Mouse (Mus musculus): ENCODE results near the gene Ric8a.
"Not testable (repeated sequence)": the region's sequence is repeated elsewhere in the genome, so short reads cannot be mapped to it uniquely, and the experiment has no call there.

The Ric8a gene

GRCm38 (mm10) chr7:140890636-140891035, 33.9 kb downstream of the Ric8a start:
- DNase-seq (ENCODE audit: low read depth, low spot score): not testable (repeated sequence)

DNA sequence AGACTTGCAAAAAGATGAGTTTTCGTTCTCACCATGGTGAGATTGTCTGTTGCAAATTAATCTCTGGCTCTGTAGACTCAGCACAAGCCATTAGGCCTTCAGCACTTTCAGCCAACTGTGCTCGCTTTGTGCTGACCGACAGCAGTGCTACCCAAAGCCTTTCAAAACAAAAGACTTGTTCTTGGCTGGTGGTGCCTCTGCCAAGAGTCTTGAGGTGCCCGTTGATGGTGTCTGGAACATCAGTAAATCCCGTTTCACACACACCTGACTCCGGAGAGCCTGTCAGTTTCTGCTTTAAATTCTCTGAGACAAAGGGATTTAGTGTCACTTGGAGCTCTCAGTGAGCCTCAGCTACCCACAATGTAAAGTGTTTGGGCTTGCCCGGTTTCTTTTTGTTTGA, 37.3 kb downstream of the Ric8a start:
- no peak for DNase-seq (ENCODE audit: low read depth, low spot score)

DNA sequence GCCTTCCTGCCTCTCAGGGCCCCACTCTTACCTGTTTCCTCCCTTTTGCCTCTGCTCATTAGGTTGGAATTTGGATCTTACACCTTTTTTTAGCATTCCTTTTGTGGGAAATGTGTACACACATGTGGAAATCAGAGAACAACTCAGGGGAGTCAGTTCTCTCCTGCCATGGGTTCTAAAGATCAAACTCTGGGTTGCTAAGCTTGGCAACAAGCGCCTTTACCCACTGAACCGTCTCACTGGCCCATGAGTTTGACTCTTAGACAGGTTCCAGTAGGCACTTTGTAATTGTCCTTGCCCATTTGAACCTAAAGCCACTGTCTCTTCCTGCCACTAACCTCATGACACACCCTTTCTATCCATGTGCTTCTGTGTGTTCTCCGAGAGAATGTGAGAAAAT, 37.9 kb downstream of the Ric8a start:
- DNase-seq (ENCODE audit: low read depth, low spot score): no peak

GRCm38 (mm10) chr7:140897863-140898262, 41.1 kb downstream of the Ric8a start:
- no peak for DNase-seq (ENCODE audit: low read depth, low spot score)

DNA sequence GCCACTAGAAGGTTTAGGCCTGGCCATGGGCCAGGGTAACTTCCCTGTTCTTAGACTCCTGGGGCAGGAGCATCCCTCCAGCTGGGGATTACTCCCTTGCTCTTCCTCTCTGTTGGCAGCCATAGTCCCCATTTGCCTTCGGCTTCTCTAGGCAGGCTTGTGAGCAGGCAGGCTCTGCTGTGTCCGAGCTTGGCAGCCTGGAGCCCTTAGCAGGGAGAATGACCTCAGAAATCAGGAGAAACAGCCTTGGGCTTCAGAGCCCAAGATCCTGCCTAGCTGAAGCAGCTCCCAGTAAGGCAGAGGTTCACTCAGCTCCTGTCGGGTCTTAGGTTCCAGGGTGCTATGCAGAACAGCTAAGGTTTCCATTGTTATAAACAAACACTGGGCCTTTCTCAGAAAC, 42.4 kb downstream of the Ric8a start:
- no peak for DNase-seq (ENCODE audit: low read depth, low spot score)

DNA sequence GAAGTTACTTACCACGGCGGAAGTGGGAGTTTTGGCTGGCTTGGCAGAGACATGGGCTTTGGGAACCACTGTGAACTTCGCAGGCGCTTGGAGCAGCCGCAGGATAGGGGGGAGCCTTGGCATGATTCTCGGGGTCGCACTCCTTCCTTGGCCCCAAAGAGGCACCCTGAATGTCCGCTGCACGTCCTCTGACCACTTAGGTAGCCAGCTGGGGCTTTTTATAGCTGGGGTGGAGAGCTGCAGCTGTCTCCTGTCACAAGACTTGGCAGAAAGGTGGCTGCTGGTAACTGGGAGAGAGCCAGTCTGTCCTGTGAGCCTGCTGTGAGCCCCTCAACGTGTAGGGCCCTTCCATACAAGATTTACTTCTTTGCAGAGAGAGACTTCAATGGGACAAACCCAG, 43.5 kb downstream of the Ric8a start, which contains the start of gene Cox8b:
Gene Cox8b (minus strand): TSS at position 227 of the 400 bp plus-strand sequence.
- no peak for DNase-seq (ENCODE audit: low read depth, low spot score)

DNA sequence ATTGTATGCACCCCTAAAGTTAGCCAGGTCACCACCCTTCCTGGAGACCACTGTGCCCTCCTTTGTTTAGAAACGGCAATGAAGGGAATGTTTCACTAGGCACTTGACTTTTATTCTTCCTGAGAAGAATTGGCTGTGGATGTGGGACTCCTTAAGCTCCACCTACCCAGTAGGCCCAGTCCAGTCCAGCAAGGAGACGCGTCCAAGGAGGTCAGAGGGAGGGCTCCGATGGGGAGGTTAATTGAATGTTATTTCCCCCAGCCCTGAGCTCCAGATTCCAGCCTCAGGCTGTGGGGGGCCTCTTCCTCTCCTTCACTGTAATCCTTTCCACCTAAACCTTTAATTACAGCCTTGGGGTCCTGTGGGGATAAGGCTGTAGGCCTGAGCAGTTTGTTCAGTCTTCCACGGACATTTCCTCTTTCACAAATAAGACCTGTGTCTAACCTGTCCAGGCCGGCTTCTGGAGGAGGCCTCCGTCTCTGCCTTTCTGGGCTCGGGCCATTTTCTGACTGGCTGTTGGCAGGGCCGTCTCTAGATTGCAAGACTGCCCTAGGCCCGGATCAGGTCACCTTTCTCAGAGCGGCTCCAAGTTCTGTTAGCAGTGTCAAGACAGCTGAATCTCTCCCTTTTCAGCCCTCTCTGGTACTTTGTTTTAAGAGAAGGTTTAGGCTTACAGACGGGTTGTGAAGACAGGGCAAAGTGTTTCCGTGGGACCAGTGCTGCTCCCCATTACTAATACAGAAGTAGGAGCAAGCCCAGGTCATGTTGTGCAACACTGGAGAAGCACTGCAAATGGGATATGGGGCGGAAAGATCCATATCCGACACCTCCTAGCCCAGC, 45.5 kb downstream of the Ric8a start:
- no peak for DNase-seq (ENCODE audit: low read depth, low spot score)

DNA sequence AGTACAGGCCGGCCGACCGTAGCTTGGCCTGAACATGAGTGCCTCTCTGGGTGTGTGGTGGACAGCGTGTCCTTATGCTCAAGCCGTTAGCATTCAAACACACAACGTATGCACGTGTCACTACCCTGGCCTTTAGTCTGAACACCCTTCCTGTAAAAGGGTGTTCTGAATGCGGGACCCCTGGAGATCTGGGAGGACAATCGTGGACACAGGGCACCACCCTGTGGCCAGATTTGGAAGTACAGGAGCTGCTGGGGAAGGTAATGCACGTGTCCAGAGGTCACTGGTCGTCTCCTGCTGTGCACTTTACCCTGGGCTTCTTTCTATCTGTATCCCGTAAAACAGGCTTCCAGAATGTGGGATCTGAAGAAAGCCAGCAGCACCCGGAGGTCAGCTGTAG, 46.5 kb downstream of the Ric8a start:
- DNase-seq (ENCODE audit: low read depth, low spot score): peak; percentile 78

- no peak for DNase-seq (ENCODE audit: low read depth, low spot score)
Observed at GRCm38 (mm10) chr7:140905642-140906081, 48.9 kb downstream of the Ric8a start.

- no peak for DNase-seq (ENCODE audit: low read depth, low spot score)
Observed at GRCm38 (mm10) chr7:140907131-140907530, 50.4 kb downstream of the Ric8a start.

DNA sequence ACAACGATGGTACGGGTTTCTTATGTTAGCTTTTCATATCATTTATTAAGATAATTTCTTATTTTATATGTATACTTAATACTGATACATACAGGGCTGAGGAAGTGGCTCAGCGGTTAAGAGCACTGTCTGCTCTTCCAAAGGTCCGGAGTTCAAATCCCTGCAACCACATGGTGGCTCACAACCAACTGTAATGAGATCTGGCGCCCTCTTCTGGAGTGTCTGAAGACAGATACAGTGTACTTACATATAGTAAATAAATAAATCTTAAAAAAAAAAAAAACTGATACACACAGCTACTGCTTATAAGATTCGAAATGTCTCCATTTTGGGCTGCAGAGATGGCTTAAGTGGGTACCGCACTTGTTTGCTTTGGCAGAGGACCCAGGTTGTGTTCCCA, 50.9 kb downstream of the Ric8a start:
- no peak for DNase-seq (ENCODE audit: low read depth, low spot score)

DNA sequence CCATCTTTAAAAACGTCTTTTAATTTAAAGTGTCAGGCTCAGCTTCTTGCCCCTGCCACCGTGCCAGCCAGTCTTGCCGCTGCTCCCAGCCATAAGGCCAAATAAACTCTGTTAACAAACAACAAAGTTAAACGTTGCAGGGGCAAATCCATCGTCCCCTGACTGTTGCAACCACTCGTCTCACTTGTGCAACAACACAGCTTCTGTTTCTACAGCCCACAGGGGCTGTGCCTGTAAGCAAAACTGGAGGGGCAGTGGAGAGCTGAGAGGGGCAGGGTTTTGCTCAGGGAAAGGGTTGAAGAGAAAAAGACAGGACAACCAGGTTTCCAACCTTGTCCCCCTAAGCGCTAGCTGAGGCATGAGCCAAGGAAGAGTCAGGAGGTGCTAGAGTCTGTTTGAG, 51.4 kb downstream of the Ric8a start:
- DNase-seq (ENCODE audit: low read depth, low spot score): no peak

GRCm38 (mm10) chr7:140908634-140909107, 51.9 kb downstream of the Ric8a start:
- peak; percentile 86 for DNase-seq (ENCODE audit: low read depth, low spot score)

GRCm38 (mm10) chr7:140912293-140912692, 55.5 kb downstream of the Ric8a start:
- DNase-seq (ENCODE audit: low read depth, low spot score): no peak

DNA sequence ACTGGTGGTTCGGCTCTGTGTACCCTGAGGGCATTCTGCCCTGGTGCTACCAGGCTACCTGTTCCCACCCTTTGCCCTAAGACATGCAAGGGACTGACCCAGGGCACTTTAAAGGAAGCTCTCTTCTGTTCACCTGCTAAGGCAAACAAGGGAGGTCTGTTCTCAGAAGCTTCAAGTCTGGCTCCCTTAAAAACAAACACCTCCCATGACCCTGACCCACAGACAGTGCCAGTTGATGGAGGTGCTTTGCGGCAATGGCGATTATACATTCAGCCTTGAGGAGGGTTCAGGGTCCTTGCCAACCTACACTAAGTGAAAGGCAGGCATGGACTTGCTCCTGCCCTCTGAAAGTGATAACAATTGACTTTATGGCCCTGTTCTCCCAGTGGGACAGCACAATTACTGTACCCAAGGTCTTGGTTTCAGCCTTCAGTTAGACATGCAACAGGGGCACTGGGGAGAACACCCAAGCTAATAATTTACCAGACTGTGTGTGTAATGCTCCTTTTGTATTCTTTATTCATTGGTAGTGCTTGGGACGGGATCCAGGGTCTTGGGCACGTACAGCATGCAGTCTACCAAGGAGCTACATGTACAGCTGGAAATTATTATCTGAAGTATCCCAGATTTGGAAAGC, 56.2 kb downstream of the Ric8a start:
- no peak for DNase-seq (ENCODE audit: low read depth, low spot score)

All from CD4-positive, CD25-positive, alpha-beta regulatory T cell, adult 2 months (primary cell).